Mouse (Mus musculus) adrenal gland, postnatal 10 days (tissue): ENCODE data around the gene Odc1. TPM values are rescaled to one million over a fixed set of nuclear protein-coding genes. Genes with fewer than 3 reads are reported as not detected.
A peak's percentile ranks its signal among the peaks of the same experiment; 100 is the strongest.
"Not testable (repeated sequence)": the region's sequence is repeated elsewhere in the genome, so short reads cannot be mapped to it uniquely, and the experiment has no call there.

ENCODE experiments used
- DNase-seq: peaks from one replicate; pipeline ENCODE4 v3.0.0; 2021; ENCODE audit warnings: mixed read lengths
- long read RNA-seq, 2 experiments: library from polyadenylated mRNA; stranded (forward); transcript quantifications; one replicate each; pipeline ENCODE4 v2.0.0; 2021
- total RNA-seq, 2 experiments: library from RNA; stranded (reverse); gene quantifications; 2 replicates each; pipeline ENCODE4 v1.2.3; 2021

Odc1 gene
- 100 to 1,000 TPM; 149 to 195 TPM for total RNA-seq
- long read RNA-seq, experiment 1, transcript Odc1-201 (12 exons, 2,208 nt) = major isoform, 198 of 246 reads
- long read RNA-seq, experiment 1, partial matches to known transcripts = 34 of 246 reads
- long read RNA-seq, experiment 1, other reads (novel, unspliced or antisense) = 14 of 246 reads
- long read RNA-seq, experiment 2, transcript Odc1-201 (12 exons, 2,208 nt) = major isoform, 47 of 69 reads
- long read RNA-seq, experiment 2, partial matches to known transcripts = 10 of 69 reads
- long read RNA-seq, experiment 2, other reads (novel, unspliced or antisense) = 12 of 69 reads

DNA sequence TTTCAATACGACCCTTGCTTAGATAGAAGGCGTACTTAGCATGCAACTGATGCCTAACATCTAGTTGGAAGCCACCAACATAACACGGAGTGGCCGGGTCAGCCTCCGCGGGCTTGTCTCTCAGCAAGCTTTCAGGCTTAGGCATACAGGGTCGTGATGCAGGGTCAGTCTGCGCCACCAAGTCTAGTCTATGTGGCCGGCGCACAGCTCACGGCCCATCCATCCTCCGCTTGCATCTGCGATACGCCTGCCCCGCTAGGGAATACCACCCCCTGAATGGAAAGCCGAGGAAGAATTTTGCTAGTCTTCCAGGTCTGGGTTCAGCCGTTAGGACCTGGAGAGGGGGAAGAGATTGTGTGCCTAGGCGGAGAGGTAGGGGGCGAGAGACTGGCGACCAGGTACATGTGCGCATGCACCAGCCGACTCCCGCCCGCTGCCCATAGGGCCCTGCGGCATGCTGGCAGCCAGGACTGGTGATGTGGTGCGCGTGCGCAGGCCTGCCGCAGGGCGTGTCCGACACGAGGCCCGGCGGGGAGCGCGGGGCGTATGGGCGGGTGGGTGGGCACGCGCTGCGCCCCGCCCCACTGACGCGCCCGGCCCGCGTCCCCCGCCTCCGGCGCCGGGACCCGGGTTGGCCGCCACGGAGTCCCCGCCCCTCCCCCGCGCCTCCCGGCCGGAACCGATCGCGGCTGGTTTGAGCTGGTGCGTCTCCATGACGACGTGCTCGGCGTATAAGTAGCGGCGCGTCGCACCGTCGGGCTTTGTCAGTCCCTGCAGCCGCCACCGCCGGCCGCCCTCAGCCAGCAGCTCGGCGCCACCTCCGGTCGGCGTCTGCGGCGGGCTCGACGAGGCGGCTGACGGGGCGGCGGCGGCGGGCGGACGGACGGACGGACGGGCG, at the start of gene Odc1:
Odc1 (plus strand) TSS at position 586 of the 898 bp plus-strand sequence.
- DNase-seq = peak; percentile 99

DNA sequence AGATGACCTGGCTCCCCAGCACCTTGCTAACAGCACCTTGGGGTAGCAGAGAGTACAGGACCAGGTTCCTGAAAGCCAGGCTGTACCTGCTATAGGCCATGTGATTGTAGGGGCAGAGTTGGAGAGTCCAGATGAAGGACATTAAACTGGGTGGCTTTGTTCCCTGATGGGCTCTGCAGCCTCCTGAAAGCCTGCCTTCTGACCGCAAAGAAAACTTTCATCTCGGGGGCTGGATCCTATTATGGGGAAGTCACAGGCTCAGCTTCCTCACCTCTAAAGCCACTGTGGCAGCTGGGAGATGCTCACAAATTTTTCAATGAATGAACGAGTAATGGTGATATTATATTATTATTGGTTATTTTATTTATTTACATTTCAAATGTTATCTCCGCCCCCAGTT, 49.8 kb upstream of the Odc1 start:
- DNase-seq = no peak

DNA sequence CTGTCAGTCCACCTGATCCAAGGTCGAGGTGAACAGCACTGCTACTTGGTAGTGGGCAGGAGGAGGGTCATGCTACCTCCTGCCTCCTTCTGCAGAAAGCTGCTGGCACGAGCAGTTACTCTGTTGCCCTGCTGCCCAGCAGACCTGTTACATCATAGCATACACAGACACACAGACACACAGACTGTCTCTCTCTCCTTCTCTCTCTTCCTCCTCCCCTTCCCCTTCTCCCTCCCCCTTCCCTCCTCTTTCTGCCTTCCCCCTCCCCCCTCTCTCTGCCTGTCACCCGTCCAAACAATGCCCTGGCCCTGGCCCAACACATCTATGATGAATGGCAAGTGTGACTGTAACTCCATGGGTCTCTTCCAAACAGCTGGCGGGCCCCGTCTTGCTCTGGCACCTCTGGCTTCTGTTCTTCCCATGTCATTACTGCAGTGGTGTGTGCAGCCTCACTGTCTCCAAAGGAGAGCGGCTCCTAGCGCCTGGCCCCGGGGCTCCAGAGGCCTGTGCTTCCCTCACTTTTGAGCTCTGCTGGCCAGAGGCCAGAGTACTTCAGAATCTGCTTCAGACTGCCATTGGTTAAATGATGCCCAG, 48.6 kb upstream of the Odc1 start:
- DNase-seq = peak; percentile 77

DNA sequence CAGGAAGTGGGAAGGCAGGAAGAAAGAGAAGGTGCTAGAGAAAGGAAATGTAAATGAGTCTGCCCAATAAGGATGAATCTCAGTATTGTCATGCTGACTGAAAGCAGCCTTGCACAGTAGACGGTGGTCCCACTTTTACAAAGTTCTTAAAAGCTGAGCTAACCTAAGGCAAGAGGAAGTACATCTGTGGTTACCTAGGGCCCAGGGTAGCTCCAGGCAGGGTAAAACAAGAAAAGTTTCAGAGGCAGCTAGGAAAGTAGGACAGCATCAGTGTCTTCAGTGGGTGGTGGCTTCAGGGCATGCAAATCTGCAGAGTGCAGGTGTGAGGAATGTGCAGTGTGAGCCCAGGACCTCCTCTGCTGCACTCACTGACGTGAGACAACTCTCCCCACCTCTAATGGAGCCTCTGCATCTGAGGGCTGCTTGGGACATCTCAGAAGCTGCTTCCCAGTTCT, 38.9 kb upstream of the Odc1 start:
- DNase-seq = no peak

DNA sequence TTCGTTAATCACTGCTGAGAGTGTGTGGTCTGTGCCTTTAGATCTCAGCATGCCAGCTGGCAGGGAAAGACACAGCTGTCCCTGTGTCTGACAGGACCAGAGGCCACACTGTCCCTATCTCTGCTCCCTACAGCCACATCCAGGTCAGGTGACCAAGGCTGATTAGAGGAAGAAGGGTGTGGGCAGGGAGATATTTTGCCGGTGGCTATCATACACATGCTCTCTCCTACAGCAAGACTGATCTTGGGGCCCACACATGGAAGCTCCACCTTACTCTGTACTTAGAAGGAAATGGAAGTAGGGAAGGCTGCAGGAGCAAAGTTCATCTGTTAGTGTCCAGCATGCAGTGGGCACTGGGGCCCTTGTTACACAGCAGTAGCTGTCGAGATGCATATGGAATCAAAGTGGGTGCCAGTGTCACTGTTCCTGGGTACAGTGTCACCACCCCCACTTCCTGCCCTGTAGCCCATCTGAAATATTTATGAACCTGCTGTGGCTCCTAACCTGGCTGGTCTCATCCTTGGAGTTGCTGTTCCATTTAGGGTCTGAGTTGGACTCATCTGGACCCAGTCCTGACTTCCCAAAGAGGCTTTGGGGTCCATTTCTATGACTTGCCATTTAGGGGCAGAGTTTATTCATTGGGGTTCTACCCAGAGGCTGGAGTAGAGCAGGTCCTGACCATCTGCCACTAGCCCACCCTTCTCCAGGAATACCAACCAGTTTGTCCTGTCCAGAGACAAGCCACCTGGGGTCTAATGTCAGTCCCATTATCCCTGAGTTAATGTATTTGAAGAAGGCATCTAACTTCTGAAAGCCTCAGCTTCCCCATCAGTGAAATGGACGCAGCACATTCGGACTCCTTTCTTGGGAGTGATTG, 38.2 kb upstream of the Odc1 start:
- DNase-seq = no peak

DNA sequence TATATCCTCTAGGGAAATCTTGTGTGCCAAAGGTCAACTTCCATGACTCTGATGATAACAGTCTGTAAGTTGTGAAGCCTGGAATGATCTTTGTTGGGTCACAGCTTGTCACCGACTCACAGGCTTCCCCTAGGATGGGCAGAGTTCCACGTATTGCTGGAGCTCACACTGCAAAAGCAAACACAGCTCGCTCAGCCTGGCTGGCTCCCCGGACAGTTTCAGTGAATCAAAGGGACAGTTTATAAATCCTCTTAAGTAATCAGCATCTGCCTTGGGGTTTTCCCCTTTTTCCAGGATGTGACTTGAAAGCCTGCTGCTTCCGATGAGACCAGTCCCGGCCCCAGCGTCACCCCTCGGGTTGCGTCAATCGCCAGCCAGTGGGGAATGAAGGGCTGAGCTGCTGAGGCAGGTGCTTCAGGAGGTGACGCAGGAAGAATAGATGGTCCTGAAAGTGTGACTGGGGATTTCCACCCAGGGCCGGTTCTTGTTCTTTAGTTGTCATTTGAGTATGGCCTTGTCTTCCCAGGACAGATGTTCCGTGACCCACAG, 37.5 kb upstream of the Odc1 start:
- peak; percentile 55 for DNase-seq

DNA sequence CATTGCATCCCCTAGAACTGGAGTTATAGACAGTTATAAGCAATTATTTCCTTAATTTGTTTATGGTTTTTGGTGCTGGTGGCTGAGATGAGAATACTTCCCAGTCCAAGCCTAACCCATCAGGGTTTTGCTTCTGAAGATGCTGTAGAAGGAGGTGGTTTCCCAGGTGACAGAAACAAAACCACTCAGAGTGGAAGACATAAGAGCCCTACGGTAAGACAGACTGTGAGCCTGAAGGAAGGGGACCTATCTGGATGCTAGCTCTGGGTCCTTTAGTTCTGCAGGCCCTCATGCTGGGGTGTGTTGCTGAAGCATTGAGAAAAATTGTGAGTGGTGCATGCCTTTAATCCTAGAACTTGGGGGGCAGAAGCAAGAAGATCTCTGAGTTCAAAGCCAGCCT, 35.3 kb upstream of the Odc1 start:
- no peak for DNase-seq

DNA sequence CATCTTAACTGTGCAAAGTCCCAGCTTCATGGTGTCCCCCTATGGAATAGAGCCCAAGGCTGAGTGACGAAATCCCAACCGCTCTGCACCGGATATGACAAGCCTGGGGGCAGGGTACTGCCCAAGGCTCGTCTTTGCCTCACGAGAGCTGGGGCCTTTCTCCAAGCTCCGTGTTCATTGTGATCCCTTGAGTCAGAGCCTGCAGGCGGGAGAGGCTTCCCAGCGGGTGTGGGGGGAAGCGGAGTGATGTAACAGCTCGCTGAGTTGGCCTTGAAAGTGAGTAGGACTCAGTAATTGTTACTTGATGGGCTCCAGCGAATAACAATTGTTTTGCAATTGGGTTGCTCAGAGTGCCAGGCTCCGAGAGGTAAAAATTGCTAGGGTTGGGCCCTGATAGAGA, 34.4 kb upstream of the Odc1 start:
- DNase-seq = peak; percentile 88

DNA sequence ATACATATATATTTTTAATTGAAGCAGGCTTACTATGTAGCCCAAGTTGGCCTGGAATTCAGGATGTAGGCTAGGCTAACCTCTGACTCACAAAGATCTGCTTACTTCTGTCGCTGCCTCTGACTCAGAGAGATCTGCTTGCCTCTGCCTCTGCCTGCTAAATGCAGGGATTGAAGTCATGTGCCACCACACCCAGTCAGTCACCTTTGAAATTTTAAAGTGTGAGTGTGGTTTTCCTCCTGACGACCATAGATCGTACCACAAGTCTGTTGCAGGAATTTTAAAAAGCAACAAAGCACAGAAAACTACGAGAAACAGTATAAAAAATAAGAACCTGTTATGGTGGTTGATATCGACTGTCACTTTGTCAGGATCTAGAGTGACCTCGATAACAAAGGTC, 33.6 kb upstream of the Odc1 start:
- DNase-seq = no peak

DNA sequence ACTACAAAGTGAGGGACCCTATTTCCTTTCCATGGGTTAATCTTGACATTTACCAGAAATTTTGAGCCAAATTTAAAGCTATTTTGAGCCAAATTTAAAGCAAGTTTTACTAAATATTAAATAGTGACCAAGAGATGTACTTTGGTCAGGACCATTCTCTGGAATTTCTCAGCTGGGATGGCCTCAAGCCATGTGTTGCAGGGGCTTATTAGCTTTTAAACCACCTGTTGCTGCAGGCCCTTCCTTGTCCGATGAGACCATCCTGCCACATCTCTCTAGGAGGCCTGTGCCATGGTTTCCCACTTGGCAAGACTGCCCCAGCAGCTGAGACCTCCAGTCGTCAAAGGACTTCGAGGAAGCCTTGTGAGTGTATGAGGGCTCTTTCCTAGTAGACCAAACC, 15.4 kb upstream of the Odc1 start:
- no peak for DNase-seq

DNA sequence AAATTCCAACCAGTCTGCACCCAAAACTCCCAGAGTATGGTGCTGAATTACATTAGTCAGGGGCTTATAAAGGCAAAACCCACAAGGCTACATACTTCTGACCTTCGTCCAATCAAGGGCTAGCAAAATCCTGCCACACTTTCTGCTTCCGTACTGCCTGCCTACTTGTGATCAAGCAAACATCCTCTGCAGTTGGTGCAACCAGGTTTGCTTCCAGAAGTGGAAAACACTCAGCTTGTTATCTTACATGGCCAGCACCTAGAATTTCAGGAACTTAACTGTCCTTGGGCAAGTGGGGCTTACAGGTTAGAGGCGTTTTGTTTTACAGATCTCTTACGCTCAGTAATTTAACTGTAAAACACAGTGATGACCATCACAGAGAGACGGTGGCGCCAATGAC, 14.9 kb upstream of the Odc1 start:
- no peak for DNase-seq

DNA sequence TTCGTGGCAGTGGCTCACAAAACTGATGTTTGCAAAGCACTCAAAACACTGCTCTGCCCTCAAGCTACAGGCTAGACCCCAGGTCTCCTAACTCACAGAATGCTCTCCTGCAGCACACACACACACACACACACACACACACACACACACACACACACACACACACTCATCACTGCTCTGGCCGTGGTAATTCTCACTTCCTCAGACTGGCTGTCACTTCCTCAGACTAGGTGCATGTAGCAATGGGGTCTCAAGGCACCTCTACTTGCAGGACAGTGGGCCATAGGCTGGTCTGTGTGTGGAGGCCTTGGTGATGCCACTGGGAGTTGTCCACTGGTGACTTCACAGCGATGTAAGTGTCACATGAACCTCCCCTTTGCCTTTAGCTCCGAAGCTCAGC, 13.8 kb upstream of the Odc1 start:
- no peak for DNase-seq

DNA sequence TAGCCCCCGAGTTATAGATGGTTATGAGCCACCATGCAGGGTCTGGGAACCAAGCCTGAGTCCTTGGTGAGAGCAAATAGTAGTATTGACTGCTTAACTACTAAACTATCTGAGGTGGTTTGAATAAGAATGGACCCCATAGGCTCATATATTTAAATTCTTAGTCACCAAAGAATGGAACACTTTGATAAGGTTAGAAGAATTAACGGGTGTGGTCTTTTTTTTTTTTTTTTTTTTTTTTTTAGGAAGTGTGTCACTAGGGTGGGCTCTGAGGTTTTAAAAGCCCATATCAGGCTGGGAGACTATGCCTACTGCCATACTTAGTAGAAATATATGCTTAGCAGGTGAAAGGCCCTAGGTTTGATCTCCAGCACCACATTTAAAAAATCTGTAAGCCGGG, 8.4 kb upstream of the Odc1 start:
- no peak for DNase-seq

DNA sequence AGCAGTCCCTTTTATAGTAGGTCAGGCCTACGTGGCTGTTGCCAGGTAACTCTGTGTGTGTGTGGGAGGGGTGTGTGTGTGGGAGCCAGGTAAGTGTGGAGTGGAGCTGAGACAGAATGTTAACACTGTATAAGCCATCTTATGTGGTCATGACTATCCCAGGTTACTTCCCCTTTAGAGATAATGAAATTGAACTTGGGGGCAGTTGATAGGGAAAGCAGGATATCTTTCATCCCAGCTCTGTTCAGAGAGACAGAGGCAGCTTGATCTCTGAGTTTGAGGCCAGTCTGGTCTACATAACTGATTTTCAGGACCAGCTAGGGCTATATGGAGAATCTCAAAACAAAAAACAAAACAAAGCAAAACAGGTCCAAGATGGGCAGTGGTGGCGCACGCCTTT, 7.4 kb upstream of the Odc1 start:
- no peak for DNase-seq

DNA sequence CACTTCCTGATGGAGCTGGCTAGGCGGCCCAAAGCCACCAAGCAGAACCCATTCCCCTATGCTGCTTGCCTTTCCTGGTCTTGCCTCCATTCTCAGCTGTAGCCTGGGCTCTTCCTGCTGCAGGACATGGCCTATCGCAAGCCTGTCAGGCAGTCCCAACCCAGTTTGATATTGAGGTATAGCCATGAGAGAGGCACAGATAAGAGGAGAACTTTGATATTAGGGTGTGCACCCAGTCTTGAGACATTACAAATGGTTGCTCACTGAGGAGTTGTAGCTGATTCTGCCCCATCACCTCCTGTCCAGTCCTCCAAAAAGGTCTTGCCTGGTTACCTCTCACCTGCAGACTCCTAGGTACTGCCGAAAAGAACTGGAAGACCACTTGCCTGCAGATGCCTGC, 6.5 kb upstream of the Odc1 start:
- no peak for DNase-seq

DNA sequence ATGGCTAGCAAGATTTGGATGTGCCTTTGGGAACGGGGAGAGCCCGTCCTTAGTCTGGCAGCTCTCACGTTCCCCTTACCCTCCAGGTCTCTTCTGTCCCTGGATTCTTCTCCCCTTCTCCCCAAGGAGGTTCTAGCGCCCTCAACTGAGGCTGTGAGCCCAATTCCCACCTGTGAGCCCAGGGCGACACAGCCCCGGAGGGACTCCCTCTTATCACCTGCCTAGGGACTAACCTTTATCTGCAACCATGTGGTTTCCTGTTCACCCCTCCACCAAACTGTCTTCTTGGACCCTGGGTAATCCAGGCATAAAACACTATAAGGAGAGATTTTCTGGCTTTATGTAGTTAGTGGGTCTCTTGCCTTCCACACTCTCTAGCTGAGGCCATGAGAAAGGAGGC, 5.6 kb upstream of the Odc1 start:
- DNase-seq = no peak

DNA sequence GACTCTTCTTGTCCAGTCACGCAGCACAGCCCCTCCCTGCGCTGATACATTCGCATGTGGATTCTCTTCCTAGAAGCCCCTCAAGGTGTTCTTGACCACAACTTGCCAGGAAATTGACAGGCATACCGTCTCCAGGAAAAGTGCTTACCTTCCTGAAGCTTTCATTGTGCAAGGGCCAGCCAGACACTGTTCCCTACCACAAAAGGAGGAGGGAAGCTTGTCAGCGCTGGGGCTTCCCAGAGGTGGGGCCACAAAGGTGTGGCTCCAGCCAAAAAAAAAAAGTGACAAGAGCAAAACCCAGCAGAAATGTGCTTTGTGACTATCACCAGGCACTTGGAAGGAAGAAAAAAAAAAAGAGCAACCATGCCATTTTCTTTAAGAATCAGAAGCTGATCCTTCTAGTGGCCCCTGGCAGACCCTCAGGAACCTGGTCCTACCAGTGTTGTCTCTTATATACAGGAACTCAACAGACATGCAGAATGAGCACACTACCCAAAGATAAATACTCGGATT, 4.5 kb upstream of the Odc1 start:
- no peak for DNase-seq

DNA sequence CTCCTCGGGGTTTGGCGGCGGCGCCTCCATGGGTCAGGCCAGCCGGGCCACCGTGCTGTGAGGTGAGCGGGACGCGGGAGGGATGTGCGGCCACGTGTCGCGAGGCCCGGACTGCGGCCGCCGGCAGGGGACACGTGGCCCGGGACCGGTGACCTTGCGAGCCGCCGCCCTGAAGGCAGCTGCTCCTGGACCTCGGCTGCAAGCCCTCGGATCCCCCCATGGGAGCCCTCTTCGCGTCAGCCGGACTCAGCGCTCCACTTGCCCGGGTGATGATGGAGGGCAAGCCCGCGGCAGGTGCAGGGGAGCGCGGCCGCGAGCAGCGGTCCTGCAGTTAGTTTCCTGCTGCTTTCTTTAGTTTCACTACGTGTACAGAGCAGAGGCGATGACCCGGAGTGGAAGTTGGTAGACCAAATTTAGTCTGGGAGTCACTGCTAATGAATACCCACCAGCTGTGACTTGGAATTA, 545 bp downstream of the Odc1 start:
- DNase-seq = no peak

DNA sequence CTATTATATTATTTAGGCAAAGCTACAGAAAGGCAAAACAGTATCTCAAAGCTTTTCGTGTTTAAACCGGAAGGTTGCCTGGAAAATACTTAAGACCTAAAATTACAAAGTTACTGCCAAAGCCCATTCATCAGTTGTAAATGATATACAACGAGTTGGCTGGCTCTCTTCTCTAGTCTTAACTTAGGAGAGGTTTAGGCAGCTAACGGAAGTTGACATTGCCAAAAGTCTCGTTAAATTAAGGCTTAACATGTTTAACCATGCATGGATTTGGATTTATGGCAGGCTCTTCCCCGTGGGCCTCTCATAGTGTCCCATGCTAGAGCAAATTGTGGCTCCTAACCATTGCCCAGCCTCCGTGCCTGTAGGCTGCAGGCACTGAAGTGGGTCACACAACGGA, 1.3 kb downstream of the Odc1 start:
- DNase-seq = peak; percentile 22

DNA sequence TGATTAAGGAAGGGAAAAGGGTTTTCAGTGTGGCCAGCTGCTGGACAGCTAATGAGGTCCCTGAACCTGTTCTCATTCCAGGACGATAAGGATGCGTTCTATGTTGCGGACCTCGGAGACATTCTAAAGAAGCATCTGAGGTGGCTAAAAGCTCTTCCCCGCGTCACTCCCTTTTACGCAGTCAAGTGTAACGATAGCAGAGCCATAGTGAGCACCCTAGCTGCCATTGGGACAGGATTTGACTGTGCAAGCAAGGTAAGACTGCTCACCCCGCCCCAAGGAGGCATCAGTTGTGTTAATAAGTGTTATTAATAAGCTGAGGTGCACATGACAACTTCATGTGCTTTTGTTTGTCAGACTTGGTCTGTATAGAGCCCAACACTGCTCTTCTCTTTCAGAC, 3.0 kb downstream of the Odc1 start:
- not testable (repeated sequence) for DNase-seq

DNA sequence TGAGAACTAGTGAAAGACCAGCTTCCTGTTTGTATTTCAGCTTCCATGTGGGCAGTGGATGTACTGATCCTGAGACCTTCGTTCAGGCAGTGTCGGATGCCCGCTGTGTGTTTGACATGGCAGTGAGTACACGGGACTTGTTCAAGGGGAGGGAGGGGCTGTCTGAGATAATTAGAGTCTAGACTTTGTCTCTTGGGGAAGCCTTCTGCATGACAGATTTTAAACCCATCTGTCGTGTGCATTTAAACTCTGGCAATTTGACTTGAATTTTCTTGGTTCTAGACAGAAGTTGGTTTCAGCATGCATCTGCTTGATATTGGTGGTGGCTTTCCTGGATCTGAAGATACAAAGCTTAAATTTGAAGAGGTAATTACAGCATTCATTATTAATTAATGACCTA, 3.9 kb downstream of the Odc1 start:
- DNase-seq = no peak

DNA sequence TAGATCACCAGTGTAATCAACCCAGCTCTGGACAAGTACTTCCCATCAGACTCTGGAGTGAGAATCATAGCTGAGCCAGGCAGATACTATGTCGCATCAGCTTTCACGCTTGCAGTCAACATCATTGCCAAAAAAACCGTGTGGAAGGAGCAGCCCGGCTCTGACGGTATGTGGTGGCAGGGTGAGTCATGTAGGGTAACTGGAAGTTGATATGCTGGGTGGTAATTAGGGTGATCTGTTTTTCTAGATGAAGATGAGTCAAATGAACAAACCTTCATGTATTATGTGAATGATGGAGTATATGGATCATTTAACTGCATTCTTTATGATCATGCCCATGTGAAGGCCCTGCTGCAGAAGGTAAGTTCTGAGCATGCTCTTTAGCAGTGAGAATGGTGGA, 4.8 kb downstream of the Odc1 start:
- DNase-seq = not testable (repeated sequence)
